Mouse (Mus musculus): ENCODE measurements at regions not wholly inside any gene's neighbourhood (a gene's known extent, or its start where the extent isn't known, plus 50 kb on each side); places are given as distances from the start of the nearest gene placed in this dataset.
A peak's percentile ranks its signal among the peaks of the same experiment; 100 is the strongest.

- Histone ChIP-seq H3K4me1 (ENCODE audit: control insufficient read depth, insufficient read depth, low read length) (no peaks in the 10 kb centered on the region), H3K36me3 (ENCODE audit: control insufficient read depth, insufficient read depth, low read length) (no peaks in the 10 kb centered on the region), H3K27me3 (replicated peaks; ENCODE audit: control insufficient read depth, insufficient read depth, low read length) (no peaks in the 10 kb centered on the region), H3K27ac (ENCODE audit: insufficient read depth, low read depth, low read length) (no peak overlapping the region), H3K4me3 (ENCODE audit: insufficient read depth, low read depth, low read length) (no peak overlapping the region)
- 81% methylated on average over 7 of the region's 7 CpGs for WGBS
- no peak for DNase-seq
- TF ChIP-seq CTCF (conservative IDR thresholded peaks at IDR 0.05; ENCODE audit: insufficient read depth, insufficient read length, low read depth, low read length) (no peak), POLR2A (IDR thresholded peaks at IDR 0.05; ENCODE audit: low read depth, low read length) (no peak)
Observed at GRCm38 (mm10) chr4:150769043-150769442, 84.7 kb upstream of the Errfi1 start.

- Histone ChIP-seq H3K4me3 (ENCODE audit: insufficient read depth, low read depth, low read length) (no peak overlapping the region), H3K4me1 (ENCODE audit: control insufficient read depth, insufficient read depth, low read length) (peaks cover 4% of the 10 kb centered on the region; the same call in 1 of the 2 replicates), H3K36me3 (ENCODE audit: control insufficient read depth, insufficient read depth, low read length) (no peaks in the 10 kb centered on the region), H3K27me3 (replicated peaks; ENCODE audit: control insufficient read depth, insufficient read depth, low read length) (no peaks in the 10 kb centered on the region), H3K27ac (ENCODE audit: insufficient read depth, low read depth, low read length) (peak overlapping the region; percentile 73)
- DNase-seq: peak; percentile 59
- WGBS: 37% methylated on average over 15 of the region's 15 CpGs
- TF ChIP-seq CTCF (conservative IDR thresholded peaks at IDR 0.05; ENCODE audit: insufficient read depth, insufficient read length, low read depth, low read length) (no peak), POLR2A (IDR thresholded peaks at IDR 0.05; ENCODE audit: low read depth, low read length) (no peak)
Observed at GRCm38 (mm10) chr4:150758467-150759237, 95.1 kb upstream of the Errfi1 start.

DNA sequence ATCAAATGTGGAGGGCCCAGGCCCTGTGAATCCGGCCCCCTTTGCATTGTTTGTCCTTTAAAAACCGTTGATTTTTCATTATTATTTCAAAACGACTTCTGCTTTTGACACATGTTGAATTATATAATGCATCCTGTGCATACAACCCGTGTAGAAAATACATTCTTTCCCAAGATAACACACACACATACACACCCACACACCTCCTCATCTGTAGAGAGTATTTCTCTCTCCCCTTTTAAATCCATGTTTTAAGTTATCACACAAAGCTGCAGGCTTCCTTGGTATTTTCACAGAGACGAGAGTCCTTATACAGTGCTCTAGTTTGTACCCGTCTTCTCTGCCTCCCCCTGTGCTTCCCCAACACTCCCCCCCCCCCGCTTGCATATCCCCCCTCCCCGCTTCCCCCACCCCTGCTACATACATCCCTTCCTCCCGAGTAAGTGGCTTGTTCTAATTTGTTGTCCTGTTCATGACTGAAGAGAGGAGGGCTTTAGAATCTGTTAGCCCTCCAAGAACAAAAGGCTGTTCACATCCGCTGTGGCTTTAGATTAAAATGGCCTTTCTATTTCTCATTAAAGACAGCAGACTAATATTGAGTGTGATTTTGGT is 95.8 kb upstream of the Errfi1 start:
- DNase-seq: no peak
- Histone ChIP-seq H3K36me3 (ENCODE audit: control insufficient read depth, insufficient read depth, low read length) (no peaks in the 10 kb centered on the region), H3K4me3 (ENCODE audit: insufficient read depth, low read depth, low read length) (no peak overlapping the region), H3K27me3 (replicated peaks; ENCODE audit: control insufficient read depth, insufficient read depth, low read length) (no peaks in the 10 kb centered on the region), H3K27ac (ENCODE audit: insufficient read depth, low read depth, low read length) (peak overlapping the region; percentile 73), H3K4me1 (ENCODE audit: control insufficient read depth, insufficient read depth, low read length) (peaks cover 4% of the 10 kb centered on the region; the same call in 1 of the 2 replicates)
- TF ChIP-seq CTCF (conservative IDR thresholded peaks at IDR 0.05; ENCODE audit: insufficient read depth, insufficient read length, low read depth, low read length) (no peak), POLR2A (IDR thresholded peaks at IDR 0.05; ENCODE audit: low read depth, low read length) (no peak)
- 61% methylated on average over 10 of the region's 10 CpGs for WGBS

- H3K27me3 ChIP-seq (replicated peaks; ENCODE audit: control insufficient read depth, insufficient read depth, low read length): no peaks in the 10 kb centered on the region
- H3K36me3 ChIP-seq (ENCODE audit: control insufficient read depth, insufficient read depth, low read length): no peaks in the 10 kb centered on the region
- peaks cover 4% of the 10 kb centered on the region; the same call in 1 of the 2 replicates for H3K4me1 ChIP-seq (ENCODE audit: control insufficient read depth, insufficient read depth, low read length)
- peak overlapping the region; percentile 46 for H3K27ac ChIP-seq (ENCODE audit: insufficient read depth, low read depth, low read length)
- WGBS: 82% methylated on average over 10 of the region's 10 CpGs
- DNase-seq: peak; percentile 32
- no peak overlapping the region for H3K4me3 ChIP-seq (ENCODE audit: insufficient read depth, low read depth, low read length)
- TF ChIP-seq POLR2A (IDR thresholded peaks at IDR 0.05; ENCODE audit: low read depth, low read length) (no peak), CTCF (conservative IDR thresholded peaks at IDR 0.05; ENCODE audit: insufficient read depth, insufficient read length, low read depth, low read length) (peak; percentile 40)
Observed at GRCm38 (mm10) chr4:150757291-150757741, 96.4 kb upstream of the Errfi1 start.

- H3K36me3 ChIP-seq (ENCODE audit: control insufficient read depth, insufficient read depth, low read length): no peaks in the 10 kb centered on the region
- peaks cover 4% of the 10 kb centered on the region; the same call in 1 of the 2 replicates for H3K4me1 ChIP-seq (ENCODE audit: control insufficient read depth, insufficient read depth, low read length)
- 96% methylated on average over 7 of the region's 7 CpGs for WGBS
- TF ChIP-seq POLR2A (IDR thresholded peaks at IDR 0.05; ENCODE audit: low read depth, low read length) (no peak), CTCF (conservative IDR thresholded peaks at IDR 0.05; ENCODE audit: insufficient read depth, insufficient read length, low read depth, low read length) (no peak)
- no peaks in the 10 kb centered on the region for H3K27me3 ChIP-seq (replicated peaks; ENCODE audit: control insufficient read depth, insufficient read depth, low read length)
- DNase-seq: no peak
- H3K4me3 ChIP-seq (ENCODE audit: insufficient read depth, low read depth, low read length): no peak overlapping the region
- H3K27ac ChIP-seq (ENCODE audit: insufficient read depth, low read depth, low read length): no peak overlapping the region
Observed at GRCm38 (mm10) chr4:150755446-150755845, 98.3 kb upstream of the Errfi1 start.

GRCm38 (mm10) chr4:150752151-150752550 is 100.2 kb upstream of the Slc45a1 start:
- H3K4me1 ChIP-seq (ENCODE audit: control insufficient read depth, insufficient read depth, low read length): 0 out of 2 replicates have a peak, but pooled peaks cover 7% of the 10 kb centered on the region
- H3K4me3 ChIP-seq (ENCODE audit: insufficient read depth, low read depth, low read length): no peak overlapping the region
- TF ChIP-seq POLR2A (IDR thresholded peaks at IDR 0.05; ENCODE audit: low read depth, low read length): no peak
- no peak for TF ChIP-seq CTCF (conservative IDR thresholded peaks at IDR 0.05; ENCODE audit: insufficient read depth, insufficient read length, low read depth, low read length)
- 92% methylated on average over 8 of the region's 8 CpGs for WGBS
- no peak for DNase-seq
- H3K27me3 ChIP-seq (replicated peaks; ENCODE audit: control insufficient read depth, insufficient read depth, low read length): no peaks in the 10 kb centered on the region
- H3K36me3 ChIP-seq (ENCODE audit: control insufficient read depth, insufficient read depth, low read length): no peaks in the 10 kb centered on the region
- H3K27ac ChIP-seq (ENCODE audit: insufficient read depth, low read depth, low read length): no peak overlapping the region

Measured in kidney, adult 2 months (tissue).